Mouse (Mus musculus) heart, postnatal 14 days (tissue): ENCODE data around the gene Fbh1. TPM values are rescaled to one million over a fixed set of nuclear protein-coding genes. Genes with fewer than 3 reads are reported as not detected.

Experiments used
- DNase-seq, 2 experiments: peaks; one replicate each; pipeline ENCODE4 v3.0.0; 2021 to 2022
- intact Hi-C: fragments of 180-260 bp; cut with DNase I; formaldehyde crosslinking; loops from one replicate; pipeline ENCODE4 v1.15.1; 2025
- long read RNA-seq, 2 experiments: library from polyadenylated mRNA; stranded (forward); transcript quantifications; one replicate each; pipeline ENCODE4 v2.0.0; 2021
- total RNA-seq, 2 experiments: library from RNA; stranded (reverse); gene quantifications; 2 replicates each; pipeline ENCODE4 v1.2.3; 2021

Fbh1 gene
- total RNA-seq: 10 to 100 TPM; 72.5 to 84.1 TPM
- long read RNA-seq, experiment 1, transcript Fbh1-201 (21 exons, 3,567 nt): major isoform, 67 of 113 reads
- long read RNA-seq, experiment 1, partial matches to known transcripts: 22 of 113 reads
- long read RNA-seq, experiment 1, other reads (novel, unspliced or antisense): 24 of 113 reads
- long read RNA-seq, experiment 2, transcript Fbh1-201 (21 exons, 3,567 nt): major isoform, 71 of 131 reads
- long read RNA-seq, experiment 2, partial matches to known transcripts: 6 of 131 reads
- long read RNA-seq, experiment 2, other reads (novel, unspliced or antisense): 54 of 131 reads

GRCm38 (mm10) chr2:11777091-11778068 is at the start of gene Fbh1, which contains the start of gene Ankrd16:
Fbh1 (minus strand) TSS chr2:11777582.
Ankrd16 (plus strand) TSS chr2:11777876.
- intact Hi-C loops: loop anchor here (5.0 kb wide), 2 partner anchors 70 to 175 kb away; partner anchors contain the start of genes Il15ra and Rbm17
- peak; percentile 100 for DNase-seq

- intact Hi-C loops: no loop called here
- DNase-seq: no peak
Observed at GRCm38 (mm10) chr2:11801299-11801930, 24.0 kb upstream of the Fbh1 start.

- intact Hi-C loops: no loop called here
Observed at GRCm38 (mm10) chr2:11797930-11798364, 20.6 kb upstream of the Fbh1 start.

GRCm38 (mm10) chr2:11794668-11795067 is 17.3 kb upstream of the Fbh1 start:
- intact Hi-C loops: no loop called here
- DNase-seq: no peak

More at GRCm38 (mm10) chr2:11797930-11798364, 20.6 kb upstream of the Fbh1 start:
- no peak for DNase-seq

- DNase-seq: no peak
- intact Hi-C loops: no loop called here
Observed at GRCm38 (mm10) chr2:11784159-11784558, 6.8 kb upstream of the Fbh1 start.

- intact Hi-C loops: loop anchor here (5.0 kb wide), 2 partner anchors 71 to 176 kb away; partner anchors contain the start of genes Il15ra and Rbm17
- DNase-seq: peak; percentile 82 to 85
Observed at GRCm38 (mm10) chr2:11778087-11778823, 873 bp upstream of the Fbh1 start.

GRCm38 (mm10) chr2:11776415-11776814 is 967 bp downstream of the Fbh1 start:
- intact Hi-C loops: loop anchor here (5.0 kb wide), 2 partner anchors 69 to 174 kb away; partner anchors contain the start of genes Il15ra and Rbm17

GRCm38 (mm10) chr2:11775121-11775520 is 2.3 kb downstream of the Fbh1 start:
- intact Hi-C loops: loop anchor here (5.0 kb wide), 2 partner anchors 68 to 173 kb away; partner anchors contain the start of genes Il15ra and Rbm17
- no peak for DNase-seq

More at GRCm38 (mm10) chr2:11776415-11776814, 967 bp downstream of the Fbh1 start:
- no peak for DNase-seq

- no peak for DNase-seq
- intact Hi-C loops: no loop called here
Observed at GRCm38 (mm10) chr2:11774426-11774825, 3.0 kb downstream of the Fbh1 start.

- no peak for DNase-seq
- intact Hi-C loops: no loop called here
Observed at GRCm38 (mm10) chr2:11772401-11772800, 5.0 kb downstream of the Fbh1 start.

GRCm38 (mm10) chr2:11771701-11772100 is 5.7 kb downstream of the Fbh1 start:
- intact Hi-C loops: no loop called here
- DNase-seq: no peak

- DNase-seq: peak in 1 of 2 experiments; percentile 6
- intact Hi-C loops: no loop called here
Observed at GRCm38 (mm10) chr2:11767161-11767545, 10.2 kb downstream of the Fbh1 start.

- DNase-seq: no peak
Observed at GRCm38 (mm10) chr2:11766485-11767160, 10.8 kb downstream of the Fbh1 start.

GRCm38 (mm10) chr2:11765694-11766093 is 11.7 kb downstream of the Fbh1 start:
- peak; percentile 8 to 21 for DNase-seq
- intact Hi-C loops: no loop called here

More at GRCm38 (mm10) chr2:11766485-11767160, 10.8 kb downstream of the Fbh1 start:
- intact Hi-C loops: no loop called here

GRCm38 (mm10) chr2:11762541-11762940 is 14.8 kb downstream of the Fbh1 start:
- intact Hi-C loops: no loop called here
- DNase-seq: no peak

- no peak for DNase-seq
- intact Hi-C loops: no loop called here
Observed at GRCm38 (mm10) chr2:11739516-11740051, 37.8 kb downstream of the Fbh1 start.

GRCm38 (mm10) chr2:11738794-11739193 is 38.6 kb downstream of the Fbh1 start:
- intact Hi-C loops: no loop called here
- DNase-seq: no peak

- DNase-seq: no peak
- intact Hi-C loops: no loop called here
Observed at GRCm38 (mm10) chr2:11735853-11736252, 41.5 kb downstream of the Fbh1 start.

GRCm38 (mm10) chr2:11732978-11733377 is 44.4 kb downstream of the Fbh1 start:
- intact Hi-C loops: no loop called here
- DNase-seq: no peak
